Mouse (Mus musculus): Measurements from ENCODE around the gene Zfp202. TPM values are rescaled to one million over a fixed set of nuclear protein-coding genes. Genes with fewer than 3 reads are reported as not detected.
"Not testable (repeated sequence)": the region's sequence is repeated elsewhere in the genome, so short reads cannot be mapped to it uniquely, and the experiment has no call there.

Zfp202 gene
- polyA plus RNA-seq (2015; fragmentation: Nextera tagmentation; extraction: Ambion mirVana), result 6.9 and 8.1 TPM in 2 replicates

GRCm38 (mm10) chr9:40192098-40193038 is at the start of gene Zfp202:
TSS of gene Zfp202 (plus strand) at chr9:40192316.
- H3K27ac ChIP-seq, result peak within 1 kb of the TSS; percentile 44; the same call in 1 of the 2 replicates
- H3K27me3 ChIP-seq, result no peaks in the 10 kb centered on the region
- peak; percentile 93 for ATAC-seq (ENCODE audit: insufficient number of reproducible peaks, insufficient read depth, low FRiP score, low TSS enrichment, low read depth)
- peaks cover 11% of the 10 kb centered on the region for H3K4me1 ChIP-seq
- WGBS, result under 1% methylated on average over 62 of the region's 63 CpGs
- no peaks in the 10 kb centered on the region for H3K36me3 ChIP-seq
- H3K4me3 ChIP-seq, result peak within 1 kb of the TSS; percentile 83
- H3K9me3 ChIP-seq, result no peaks in the 10 kb centered on the region
- peak within 1 kb of the TSS; percentile 86 for H3K9ac ChIP-seq
- peak within 1 kb of the TSS; percentile 83 for H3K4me2 ChIP-seq

- H3K4me1 ChIP-seq, result no peaks in the 10 kb centered on the region
- no peaks in the 10 kb centered on the region for H3K9me3 ChIP-seq
- no peak overlapping the region for H3K9ac ChIP-seq
- H3K4me3 ChIP-seq, result no peak overlapping the region
- H3K36me3 ChIP-seq, result no peaks in the 10 kb centered on the region
- no peak overlapping the region for H3K27ac ChIP-seq
- ATAC-seq (ENCODE audit: insufficient number of reproducible peaks, insufficient read depth, low FRiP score, low TSS enrichment, low read depth), result no peak
- no peak overlapping the region for H3K4me2 ChIP-seq
- 44% methylated on average over 4 of the region's 4 CpGs for WGBS
- H3K27me3 ChIP-seq, result peaks cover 3% of the 10 kb centered on the region; the same call in 1 of the 2 replicates
These were observed 36.9 kb upstream of the Zfp202 start for GRCm38 (mm10) chr9:40155118-40155644.

- Histone ChIP-seq H3K9me3 (no peaks in the 10 kb centered on the region), H3K4me1 (no peaks in the 10 kb centered on the region), H3K4me2 (no peak overlapping the region), H3K27me3 (no peaks in the 10 kb centered on the region), H3K27ac (no peak overlapping the region), H3K4me3 (no peak overlapping the region), H3K36me3 (no peaks in the 10 kb centered on the region), H3K9ac (no peak overlapping the region)
- ATAC-seq (ENCODE audit: insufficient number of reproducible peaks, insufficient read depth, low FRiP score, low TSS enrichment, low read depth), result no peak
- 92% methylated on average over 1 of the region's 1 CpGs for WGBS
These were observed 25.7 kb upstream of the Zfp202 start for GRCm38 (mm10) chr9:40166446-40166845.

- Histone ChIP-seq H3K4me3 (no peak overlapping the region), H3K27me3 (no peaks in the 10 kb centered on the region), H3K9me3 (no peaks in the 10 kb centered on the region), H3K4me2 (no peak overlapping the region), H3K36me3 (no peaks in the 10 kb centered on the region), H3K9ac (no peak overlapping the region), H3K27ac (no peak overlapping the region), H3K4me1 (no peaks in the 10 kb centered on the region)
- no peak for ATAC-seq (ENCODE audit: insufficient number of reproducible peaks, insufficient read depth, low FRiP score, low TSS enrichment, low read depth)
- 76% methylated on average over 6 of the region's 6 CpGs for WGBS
These were observed 15.1 kb upstream of the Zfp202 start for GRCm38 (mm10) chr9:40177017-40177416.

GRCm38 (mm10) chr9:40180620-40181019 is 11.5 kb upstream of the Zfp202 start, which contains the start of gene Olfr986:
TSS of gene Olfr986 (plus strand) at chr9:40180920.
- H3K27me3 ChIP-seq, result no peaks in the 10 kb centered on the region
- no peak for ATAC-seq (ENCODE audit: insufficient number of reproducible peaks, insufficient read depth, low FRiP score, low TSS enrichment, low read depth)
- no peaks in the 10 kb centered on the region for H3K36me3 ChIP-seq
- no peak within 1 kb of the TSS for H3K4me3 ChIP-seq
- WGBS, result 88% methylated on average over 5 of the region's 5 CpGs
- H3K9me3 ChIP-seq, result no peaks in the 10 kb centered on the region
- H3K4me2 ChIP-seq, result no peak within 1 kb of the TSS
- no peak within 1 kb of the TSS for H3K9ac ChIP-seq
- H3K4me1 ChIP-seq, result no peaks in the 10 kb centered on the region
- H3K27ac ChIP-seq, result no peak within 1 kb of the TSS

- H3K9me3 ChIP-seq; H3K4me1 ChIP-seq; H3K4me2 ChIP-seq; ATAC-seq (ENCODE audit: insufficient number of reproducible peaks, insufficient read depth, low FRiP score, low TSS enrichment, low read depth); H3K4me3 ChIP-seq; H3K36me3 ChIP-seq; H3K27me3 ChIP-seq; H3K9ac ChIP-seq; H3K27ac ChIP-seq: not testable (repeated sequence)
- WGBS, result 81% methylated on average over 2 of the region's 2 CpGs
These were observed 7.0 kb upstream of the Zfp202 start for GRCm38 (mm10) chr9:40185166-40185565.

GRCm38 (mm10) chr9:40191086-40191876 is 835 bp upstream of the Zfp202 start:
- Histone ChIP-seq H3K4me2 (peak overlapping the region; percentile 83), H3K4me3 (peak overlapping the region; percentile 83), H3K27me3 (no peaks in the 10 kb centered on the region), H3K9ac (peak overlapping the region; percentile 86; the same call in 1 of the 2 replicates), H3K4me1 (peaks cover 11% of the 10 kb centered on the region), H3K9me3 (no peaks in the 10 kb centered on the region), H3K27ac (0 out of 2 replicates have a peak overlapping the region, but pooled peaks have one; percentile 8), H3K36me3 (no peaks in the 10 kb centered on the region)
- 88% methylated on average over 9 of the region's 9 CpGs for WGBS
- ATAC-seq (ENCODE audit: insufficient number of reproducible peaks, insufficient read depth, low FRiP score, low TSS enrichment, low read depth), result no peak

GRCm38 (mm10) chr9:40195981-40196380 is 3.9 kb downstream of the Zfp202 start:
- H3K9me3 ChIP-seq, result no peaks in the 10 kb centered on the region
- H3K36me3 ChIP-seq, result 0 out of 2 replicates have a peak, but pooled peaks cover 5% of the 10 kb centered on the region
- WGBS, result 91% methylated on average over 3 of the region's 3 CpGs
- no peak overlapping the region for H3K4me2 ChIP-seq
- no peak overlapping the region for H3K27ac ChIP-seq
- no peak for ATAC-seq (ENCODE audit: insufficient number of reproducible peaks, insufficient read depth, low FRiP score, low TSS enrichment, low read depth)
- no peak overlapping the region for H3K4me3 ChIP-seq
- H3K9ac ChIP-seq, result no peak overlapping the region
- H3K4me1 ChIP-seq, result peaks cover 11% of the 10 kb centered on the region
- no peaks in the 10 kb centered on the region for H3K27me3 ChIP-seq

GRCm38 (mm10) chr9:40206546-40206950 is 14.4 kb downstream of the Zfp202 start:
- Histone ChIP-seq H3K36me3 (peaks cover 46% of the 10 kb centered on the region), H3K4me2 (no peak overlapping the region), H3K9ac (no peak overlapping the region), H3K4me3 (no peak overlapping the region), H3K4me1 (no peaks in the 10 kb centered on the region), H3K27me3 (no peaks in the 10 kb centered on the region), H3K27ac (no peak overlapping the region), H3K9me3 (no peaks in the 10 kb centered on the region)
- 88% methylated on average over 5 of the region's 5 CpGs for WGBS
- ATAC-seq (ENCODE audit: insufficient number of reproducible peaks, insufficient read depth, low FRiP score, low TSS enrichment, low read depth), result no peak

- Histone ChIP-seq H3K4me1 (no peaks in the 10 kb centered on the region), H3K27me3 (no peaks in the 10 kb centered on the region), H3K9me3 (no peaks in the 10 kb centered on the region), H3K36me3 (peaks cover 66% of the 10 kb centered on the region), H3K4me2 (no peak overlapping the region), H3K27ac (no peak overlapping the region), H3K9ac (no peak overlapping the region), H3K4me3 (no peak overlapping the region)
- ATAC-seq (ENCODE audit: insufficient number of reproducible peaks, insufficient read depth, low FRiP score, low TSS enrichment, low read depth), result no peak
- 92% methylated on average over 2 of the region's 2 CpGs for WGBS
These were observed 18.6 kb downstream of the Zfp202 start for GRCm38 (mm10) chr9:40210744-40211143.

- Histone ChIP-seq H3K27ac (no peak overlapping the region), H3K4me3 (no peak overlapping the region), H3K9me3 (no peaks in the 10 kb centered on the region), H3K36me3 (peaks cover 45% of the 10 kb centered on the region), H3K4me2 (no peak overlapping the region), H3K9ac (no peak overlapping the region), H3K4me1 (no peaks in the 10 kb centered on the region), H3K27me3 (no peaks in the 10 kb centered on the region)
- ATAC-seq (ENCODE audit: insufficient number of reproducible peaks, insufficient read depth, low FRiP score, low TSS enrichment, low read depth), result no peak
- WGBS, result 89% methylated on average over 5 of the region's 5 CpGs
These were observed 21.9 kb downstream of the Zfp202 start for GRCm38 (mm10) chr9:40214058-40214457.
